Mouse (Mus musculus) lung, embryonic 14.5 days (tissue): ENCODE measurements around the gene Nrip1. TPM values are rescaled to one million over a fixed set of nuclear protein-coding genes. Genes with fewer than 3 reads are reported as not detected.
"Not testable (repeated sequence)": the region's sequence is repeated elsewhere in the genome, so short reads cannot be mapped to it uniquely, and the experiment has no call there.

ENCODE experiments used
- ATAC-seq: fragments of 200-750 bp; cut with Nextera tagmentation; 2 replicates; pipeline ENCODE4 v1.8.0; 2017; ENCODE audit warnings: mild to moderate bottlenecking, moderate TSS enrichment, moderate library complexity; ENCODE audit not compliant: insufficient read depth
- DNase-seq: peaks from one replicate; pipeline ENCODE4 v3.0.0-alpha.2; 2015
- H3K27ac ChIP-seq: fragments of 300-500 bp; sonication (generic); 2 replicates; pipeline ENCODE4 v1.5.1; 2014; ENCODE audit warnings: low read depth, mild to moderate bottlenecking, moderate library complexity
- H3K27me3 ChIP-seq: fragments of 300-500 bp; sonication (generic); 2 replicates; pipeline ENCODE4 v1.6.1; 2014; ENCODE audit warnings: low read length, control low read depth; ENCODE audit not compliant: insufficient read depth
- H3K36me3 ChIP-seq: fragments of 300-500 bp; sonication (generic); 2 replicates; pipeline ENCODE4 v1.6.1; 2014; ENCODE audit warnings: control low read depth; ENCODE audit not compliant: insufficient read depth
- H3K4me1 ChIP-seq: fragments of 300-500 bp; sonication (generic); 2 replicates; pipeline ENCODE4 v1.6.1; 2014; ENCODE audit warnings: antibody characterized with exemption, control low read depth; ENCODE audit not compliant: insufficient read depth
- H3K4me2 ChIP-seq: fragments of 300-500 bp; sonication (generic); 2 replicates; pipeline ENCODE4 v1.6.1; 2014; ENCODE audit warnings: mild to moderate bottlenecking
- H3K4me3 ChIP-seq: fragments of 300-500 bp; sonication (generic); 2 replicates; pipeline ENCODE4 v1.5.1; 2014; ENCODE audit warnings: low read depth, low read length
- H3K9ac ChIP-seq: fragments of 300-500 bp; sonication (generic); 2 replicates; pipeline ENCODE4 v1.6.1; 2014
- H3K9me3 ChIP-seq: fragments of 300-500 bp; sonication (generic); 2 replicates; pipeline ENCODE4 v1.6.1; 2016; ENCODE audit warnings: low read depth, low read length, control low read depth
- CTCF ChIP-seq: IDR thresholded peaks from 2 replicates; pipeline ENCODE4 v1.5.1; 2016; ENCODE audit warnings: antibody characterized with exemption, low read depth
- WGBS: fragments of 180-500 bp; shearing (Covaris S2); extraction: QIAGEN DNeasy Blood & Tissue Kit; methylation state at CpG from one replicate; pipeline ENCODE4 v1.1.7; 2014; 5-methylcytosine and 5-hydroxymethylcytosine counted together
- polyA plus RNA-seq: library from polyadenylated mRNA; unstranded; fragments of >200 nt; fragmentation: Nextera tagmentation; extraction: Ambion mirVana; gene quantifications from 2 replicates; pipeline ENCODE4 v1.2.1, GENCODE M21; 2014

Nrip1 gene
- polyA plus RNA-seq, 1 experiment from 2014 or later = 55.2 TPM

DNA sequence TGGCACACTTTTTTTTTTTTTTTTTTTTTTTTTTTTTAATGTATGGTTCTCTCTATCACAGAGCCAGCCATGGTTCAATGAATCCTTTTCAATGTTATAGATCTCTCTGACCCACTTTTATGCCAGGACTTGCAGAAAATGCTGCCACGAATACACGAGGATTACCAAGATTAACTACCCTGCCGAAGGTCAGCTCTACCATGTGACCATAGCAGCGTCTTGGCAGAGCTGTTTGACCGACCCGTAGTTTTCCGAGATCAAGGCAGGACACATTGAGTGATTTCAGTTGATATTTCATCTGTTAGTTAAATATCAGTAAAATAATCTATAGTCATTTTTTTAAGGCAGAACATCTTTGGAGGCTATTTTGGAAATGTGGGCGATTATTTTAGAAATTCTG, 40.0 kb upstream of the Nrip1 start:
- Histone ChIP-seq H3K27ac (no peak overlapping the region), H3K4me3 (no peak overlapping the region), H3K9me3 (no peaks in the 10 kb centered on the region), H3K4me1 (no peaks in the 10 kb centered on the region), H3K9ac (no peak overlapping the region), H3K4me2 (no peak overlapping the region), H3K36me3 (no peaks in the 10 kb centered on the region), H3K27me3 (no peaks in the 10 kb centered on the region)
- DNase-seq (no peak), ATAC-seq (no peak)
- no peak for TF ChIP-seq CTCF
- 88% methylated on average over 8 of the region's 8 CpGs for WGBS

DNA sequence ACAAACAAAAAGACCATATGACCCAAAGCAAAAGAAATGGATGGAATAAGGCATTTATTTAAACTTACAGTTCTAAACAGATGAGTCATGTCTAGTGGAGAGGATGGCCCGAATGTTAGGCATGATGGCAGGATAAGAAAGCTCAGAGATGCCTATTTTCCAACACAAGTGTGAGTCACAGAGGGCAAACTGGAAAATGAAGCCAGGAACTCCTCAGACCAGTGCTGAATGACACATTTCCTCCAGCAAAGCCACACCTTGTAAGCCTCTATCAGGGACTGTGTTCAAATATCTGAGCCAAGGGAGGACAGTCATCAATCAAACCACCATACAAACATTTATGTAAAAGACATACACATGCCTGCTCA, 35.7 kb upstream of the Nrip1 start:
- peak; percentile 36 for DNase-seq
- TF ChIP-seq CTCF = no peak
- no peak overlapping the region for H3K4me3 ChIP-seq
- no peak overlapping the region for H3K4me2 ChIP-seq
- H3K9ac ChIP-seq = no peak overlapping the region
- H3K27ac ChIP-seq = no peak overlapping the region
- ATAC-seq = peak; percentile 44; the same call in 1 of the 2 replicates
- H3K4me1 ChIP-seq = peaks cover 11% of the 10 kb centered on the region; the same call in 1 of the 2 replicates
- H3K36me3 ChIP-seq = no peaks in the 10 kb centered on the region
- no peaks in the 10 kb centered on the region for H3K27me3 ChIP-seq
- 19% methylated on average over 1 of the region's 1 CpGs for WGBS
- H3K9me3 ChIP-seq = no peaks in the 10 kb centered on the region

DNA sequence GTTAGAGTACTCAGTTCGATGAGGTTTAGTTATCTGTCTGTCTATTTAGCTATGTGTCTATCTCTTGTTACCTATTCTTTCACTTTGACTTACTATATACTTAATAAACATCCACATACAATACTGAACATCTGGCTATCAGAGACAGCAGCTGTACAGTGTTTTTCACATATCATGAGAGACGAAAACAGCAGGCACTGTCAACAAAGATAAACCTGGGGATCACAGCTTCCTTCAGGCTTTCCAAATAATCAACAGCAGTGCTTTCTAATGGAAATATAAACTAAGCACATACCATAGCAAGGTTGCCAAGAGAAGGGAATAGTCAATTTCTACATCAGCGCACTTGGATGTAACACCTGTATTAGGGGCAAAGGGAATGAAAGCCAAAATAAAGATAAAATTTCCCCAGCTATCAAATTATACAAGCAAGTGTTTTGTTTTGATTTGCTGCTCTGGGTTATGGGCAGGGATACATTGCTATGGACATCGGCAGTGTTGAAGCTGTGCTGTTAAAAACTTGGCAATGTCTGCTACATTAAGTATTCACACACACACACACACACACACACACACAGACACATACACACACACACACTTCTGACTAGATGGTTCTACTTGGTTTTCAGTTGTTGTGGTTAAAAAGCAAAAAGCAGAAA, 35.2 kb upstream of the Nrip1 start:
- no peak for TF ChIP-seq CTCF

DNA sequence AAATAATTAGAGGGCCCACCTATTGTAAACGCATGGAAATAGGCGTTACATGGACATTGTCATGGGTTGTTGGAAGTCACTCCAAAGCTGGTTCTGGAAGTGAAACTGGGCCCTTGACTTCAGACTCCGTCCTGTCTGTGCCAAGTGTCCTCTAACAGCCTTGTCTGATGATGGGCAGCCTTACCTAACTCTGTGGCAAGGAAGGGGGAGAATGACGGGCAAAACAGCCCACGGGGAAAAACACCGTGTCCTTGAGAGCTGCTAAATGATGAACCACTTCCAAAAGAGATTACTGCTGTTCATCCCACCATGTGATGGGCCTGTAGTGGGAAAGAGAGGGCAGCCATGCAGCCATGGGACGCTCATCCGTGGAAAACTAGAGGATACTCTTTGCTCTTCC, 34.6 kb upstream of the Nrip1 start:
- TF ChIP-seq CTCF = no peak
- DNase-seq = no peak
- Histone ChIP-seq H3K9me3 (no peaks in the 10 kb centered on the region), H3K36me3 (no peaks in the 10 kb centered on the region), H3K4me1 (peaks cover 11% of the 10 kb centered on the region; the same call in 1 of the 2 replicates), H3K4me3 (no peak overlapping the region), H3K27me3 (no peaks in the 10 kb centered on the region), H3K9ac (no peak overlapping the region), H3K27ac (no peak overlapping the region), H3K4me2 (no peak overlapping the region)
- WGBS = 65% methylated on average over 8 of the region's 8 CpGs
- no peak for ATAC-seq

More for the DNA sequence above, 35.2 kb upstream of the Nrip1 start:
- Histone ChIP-seq H3K9me3 (no peaks in the 10 kb centered on the region), H3K27me3 (no peaks in the 10 kb centered on the region), H3K4me2 (no peak overlapping the region), H3K4me3 (no peak overlapping the region), H3K36me3 (no peaks in the 10 kb centered on the region), H3K27ac (no peak overlapping the region), H3K4me1 (peaks cover 11% of the 10 kb centered on the region; the same call in 1 of the 2 replicates), H3K9ac (no peak overlapping the region)
- 36% methylated on average over 4 of the region's 4 CpGs for WGBS
- peak; percentile 59 for ATAC-seq
- DNase-seq = peak; percentile 73

DNA sequence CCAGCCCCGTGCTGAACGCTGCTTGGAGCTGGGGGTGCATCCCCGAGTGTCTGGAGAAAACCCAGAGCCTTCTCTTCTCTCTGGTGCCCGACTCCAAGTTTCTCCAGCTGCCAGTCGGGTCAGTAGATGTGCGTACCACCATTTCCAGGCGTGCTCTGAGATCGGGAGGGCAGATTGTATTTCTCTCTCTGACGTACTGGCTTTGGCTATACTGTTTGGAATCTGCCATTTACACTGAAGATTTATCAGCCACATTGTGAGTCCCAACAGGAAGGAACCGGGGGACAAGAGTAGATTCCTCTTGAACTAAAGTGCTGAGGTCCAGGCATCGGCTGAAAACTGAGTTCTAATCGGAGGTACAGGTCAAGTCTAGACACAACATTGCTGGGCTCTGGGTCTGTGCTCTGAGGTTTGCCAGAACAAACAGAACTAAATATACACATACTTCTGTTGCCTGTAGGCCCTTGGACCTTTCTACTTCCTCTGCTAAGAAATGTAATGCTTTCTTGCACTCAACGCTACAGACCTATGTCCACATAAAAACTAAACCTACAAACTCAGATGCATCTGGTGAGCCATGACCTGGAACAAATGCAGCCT, 33.8 kb upstream of the Nrip1 start:
- H3K4me3 ChIP-seq = no peak overlapping the region
- no peaks in the 10 kb centered on the region for H3K9me3 ChIP-seq
- 0 out of 2 replicates have a peak overlapping the region, but pooled peaks have one; percentile 22 for H3K27ac ChIP-seq
- H3K27me3 ChIP-seq = no peaks in the 10 kb centered on the region
- WGBS = 44% methylated on average over 13 of the region's 13 CpGs
- no peak for TF ChIP-seq CTCF
- no peak overlapping the region for H3K9ac ChIP-seq
- DNase-seq (peak; percentile 12), ATAC-seq (no peak)
- H3K4me2 ChIP-seq = peak overlapping the region; percentile 21; the same call in 1 of the 2 replicates
- H3K36me3 ChIP-seq = no peaks in the 10 kb centered on the region
- H3K4me1 ChIP-seq = peaks cover 11% of the 10 kb centered on the region; the same call in 1 of the 2 replicates

DNA sequence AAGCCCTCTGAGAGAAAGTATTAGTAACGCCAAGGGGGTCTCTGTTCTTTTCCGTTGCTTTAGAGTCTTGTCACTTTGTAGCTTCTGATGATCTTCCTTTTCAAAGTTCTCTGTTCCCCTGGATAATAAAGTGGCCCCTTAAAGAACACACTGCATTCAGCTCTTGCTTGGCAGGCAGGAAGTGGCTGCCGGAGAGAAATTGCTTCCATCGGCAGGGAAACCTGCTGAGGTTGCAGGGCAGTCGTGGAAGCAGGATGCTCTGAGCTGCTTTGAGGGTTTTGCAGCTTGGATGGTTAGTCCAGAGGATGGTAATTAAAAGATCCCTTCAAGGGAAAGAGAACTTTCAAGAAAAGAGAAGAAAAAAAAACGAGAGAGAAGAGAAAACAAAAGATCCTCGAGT, 33.3 kb upstream of the Nrip1 start:
- TF ChIP-seq CTCF = no peak
- no peak overlapping the region for H3K27ac ChIP-seq
- no peak overlapping the region for H3K4me3 ChIP-seq
- H3K4me2 ChIP-seq = peak overlapping the region; percentile 21; the same call in 1 of the 2 replicates
- H3K27me3 ChIP-seq = no peaks in the 10 kb centered on the region
- ATAC-seq (no peak), DNase-seq (peak; percentile 51)
- H3K4me1 ChIP-seq = peaks cover 11% of the 10 kb centered on the region; the same call in 1 of the 2 replicates
- H3K9ac ChIP-seq = no peak overlapping the region
- WGBS = 22% methylated on average over 7 of the region's 7 CpGs
- H3K36me3 ChIP-seq = no peaks in the 10 kb centered on the region
- H3K9me3 ChIP-seq = no peaks in the 10 kb centered on the region

DNA sequence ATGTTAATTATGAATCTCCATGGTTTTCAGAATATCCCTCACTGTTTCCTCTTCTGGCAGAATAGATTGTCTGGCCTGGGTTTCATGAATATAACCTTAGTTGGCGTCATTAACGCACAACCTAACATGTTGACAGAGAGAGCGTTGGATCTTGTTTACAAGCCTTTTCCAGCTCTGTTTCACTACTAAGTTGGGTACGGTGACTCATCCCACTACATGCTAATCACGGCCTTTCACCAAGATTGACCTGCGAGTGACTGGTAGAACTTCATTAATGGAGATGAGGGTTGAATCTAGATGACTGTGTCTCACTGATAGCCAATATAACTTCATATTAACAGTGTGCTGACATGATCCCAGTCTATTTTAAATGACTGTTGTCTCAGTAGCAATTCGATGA, 32.7 kb upstream of the Nrip1 start:
- Histone ChIP-seq H3K4me2 (no peak overlapping the region), H3K4me3 (no peak overlapping the region), H3K27ac (no peak overlapping the region), H3K36me3 (no peaks in the 10 kb centered on the region), H3K9ac (no peak overlapping the region), H3K9me3 (no peaks in the 10 kb centered on the region), H3K27me3 (no peaks in the 10 kb centered on the region), H3K4me1 (peaks cover 11% of the 10 kb centered on the region; the same call in 1 of the 2 replicates)
- no peak for TF ChIP-seq CTCF
- no peak for ATAC-seq
- WGBS = 87% methylated on average over 7 of the region's 7 CpGs
- no peak for DNase-seq

DNA sequence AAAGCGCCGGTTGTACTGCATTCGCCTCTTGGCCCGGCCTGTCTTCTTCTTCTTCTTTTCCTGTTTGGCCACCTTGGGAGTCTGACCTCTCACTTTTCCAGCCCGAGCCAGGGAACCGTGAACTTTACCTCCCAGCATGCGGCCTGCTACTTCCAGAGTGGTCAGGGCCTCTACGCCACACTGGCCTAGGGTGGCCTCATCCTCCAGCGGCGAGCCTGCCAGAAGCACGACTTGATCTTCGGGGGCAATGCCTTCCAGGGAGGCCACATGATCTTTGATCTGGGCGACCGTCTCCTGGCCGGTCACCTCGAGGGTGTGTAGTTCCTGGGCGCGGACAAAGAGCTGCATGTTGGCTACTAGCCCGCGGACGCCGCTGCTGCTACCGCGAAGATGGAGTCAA, 29.7 kb upstream of the Nrip1 start:
- not testable (repeated sequence) for H3K27me3 ChIP-seq

More for the DNA sequence above, 29.7 kb upstream of the Nrip1 start:
- not testable (repeated sequence) for H3K4me2 ChIP-seq, DNase-seq, H3K9me3 ChIP-seq, H3K27ac ChIP-seq, H3K9ac ChIP-seq, H3K4me3 ChIP-seq, ATAC-seq, H3K36me3 ChIP-seq
- H3K4me1 ChIP-seq = peaks cover 11% of the 10 kb centered on the region; the same call in 1 of the 2 replicates
- WGBS = 83% methylated on average over 20 of the region's 24 CpGs
